Mouse (Mus musculus): ENCODE measurements at regions not wholly inside any gene's neighbourhood (a gene's known extent, or its start where the extent isn't known, plus 50 kb on each side); places are given as distances from the start of the nearest gene placed in this dataset.

DNA sequence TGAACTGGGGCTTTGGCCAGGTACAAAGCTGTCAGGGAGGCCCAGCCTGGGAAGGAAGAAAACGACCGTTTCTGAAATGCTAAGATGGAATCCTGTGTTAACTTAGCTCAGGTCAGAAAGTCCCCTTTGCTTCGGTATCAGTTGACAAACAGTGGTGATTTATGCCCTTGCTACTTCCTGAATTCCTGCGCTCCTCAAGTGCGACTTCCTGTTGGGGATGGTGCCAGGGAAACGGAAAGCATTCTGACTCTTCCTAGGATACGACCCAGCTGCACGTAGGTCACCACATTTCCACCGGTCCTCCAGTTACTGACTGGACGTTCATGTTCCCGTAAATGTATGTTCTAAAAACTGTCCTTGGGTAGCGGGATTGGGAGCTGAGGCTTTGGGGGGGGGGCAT lies 161.0 kb downstream of the Hibadh start:
- TF ChIP-seq CTCF (IDR thresholded peaks at IDR 0.05; ENCODE audit: low read depth, low read length) (no peak), POLR2A (IDR thresholded peaks at IDR 0.05; ENCODE audit: extremely low read depth, insufficient read depth, low read length) (no peak)
